Mouse (Mus musculus): Measurements from ENCODE around the gene Neurog2. TPM values are rescaled to one million over a fixed set of nuclear protein-coding genes. Genes with fewer than 3 reads are reported as not detected.
A peak's percentile ranks its signal among the peaks of the same experiment; 100 is the strongest.

Gene Neurog2
- polyA plus RNA-seq, 1 experiment from 2014 or later = 0.26 TPM

DNA sequence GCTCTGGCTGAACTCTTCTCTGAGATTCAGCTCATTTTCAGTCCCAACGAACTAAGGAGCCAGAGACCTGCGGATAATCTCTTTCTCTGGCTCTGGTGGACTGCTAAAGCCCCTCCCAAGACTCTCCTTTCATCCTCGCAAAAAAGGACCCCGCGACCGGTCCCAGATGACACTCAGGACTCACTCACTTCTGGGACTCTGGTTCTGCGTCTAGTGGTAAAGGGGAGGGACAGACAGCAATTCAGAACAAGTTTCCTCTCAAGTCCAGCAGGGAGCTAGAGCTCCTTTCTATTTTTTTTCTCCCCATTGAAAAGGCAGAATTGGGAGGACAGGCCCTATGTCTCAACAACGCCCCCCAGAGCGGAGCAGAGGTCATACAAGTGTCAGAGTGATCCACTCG lies 1.4 kb upstream of the Neurog2 start:
- DNase-seq (ENCODE audit: low spot score) = no peak
- Histone ChIP-seq H3K36me3 (no peaks in the 10 kb centered on the region), H3K4me3 (no peak overlapping the region), H3K9me3 (no peaks in the 10 kb centered on the region), H3K4me1 (peaks cover 34% of the 10 kb centered on the region), H3K27me3 (ENCODE audit: insufficient read depth, poor library complexity, severe bottlenecking) (peaks cover 98% of the 10 kb centered on the region), H3K27ac (no peak overlapping the region)
- 1% methylated on average over 10 of the region's 10 CpGs for WGBS

- no peak for DNase-seq (ENCODE audit: low spot score)
- no peak overlapping the region for H3K27ac ChIP-seq
- H3K9me3 ChIP-seq = no peaks in the 10 kb centered on the region
- no peaks in the 10 kb centered on the region for H3K36me3 ChIP-seq
- H3K27me3 ChIP-seq (ENCODE audit: insufficient read depth, poor library complexity, severe bottlenecking) = peaks cover 98% of the 10 kb centered on the region
- WGBS = under 1% methylated on average over 31 of the region's 32 CpGs
- peak overlapping the region; percentile 61 for H3K4me3 ChIP-seq
- peaks cover 32% of the 10 kb centered on the region for H3K4me1 ChIP-seq
Measured at GRCm38 (mm10) chr3:127632531-127632930, 404 bp upstream of the Neurog2 start.

DNA sequence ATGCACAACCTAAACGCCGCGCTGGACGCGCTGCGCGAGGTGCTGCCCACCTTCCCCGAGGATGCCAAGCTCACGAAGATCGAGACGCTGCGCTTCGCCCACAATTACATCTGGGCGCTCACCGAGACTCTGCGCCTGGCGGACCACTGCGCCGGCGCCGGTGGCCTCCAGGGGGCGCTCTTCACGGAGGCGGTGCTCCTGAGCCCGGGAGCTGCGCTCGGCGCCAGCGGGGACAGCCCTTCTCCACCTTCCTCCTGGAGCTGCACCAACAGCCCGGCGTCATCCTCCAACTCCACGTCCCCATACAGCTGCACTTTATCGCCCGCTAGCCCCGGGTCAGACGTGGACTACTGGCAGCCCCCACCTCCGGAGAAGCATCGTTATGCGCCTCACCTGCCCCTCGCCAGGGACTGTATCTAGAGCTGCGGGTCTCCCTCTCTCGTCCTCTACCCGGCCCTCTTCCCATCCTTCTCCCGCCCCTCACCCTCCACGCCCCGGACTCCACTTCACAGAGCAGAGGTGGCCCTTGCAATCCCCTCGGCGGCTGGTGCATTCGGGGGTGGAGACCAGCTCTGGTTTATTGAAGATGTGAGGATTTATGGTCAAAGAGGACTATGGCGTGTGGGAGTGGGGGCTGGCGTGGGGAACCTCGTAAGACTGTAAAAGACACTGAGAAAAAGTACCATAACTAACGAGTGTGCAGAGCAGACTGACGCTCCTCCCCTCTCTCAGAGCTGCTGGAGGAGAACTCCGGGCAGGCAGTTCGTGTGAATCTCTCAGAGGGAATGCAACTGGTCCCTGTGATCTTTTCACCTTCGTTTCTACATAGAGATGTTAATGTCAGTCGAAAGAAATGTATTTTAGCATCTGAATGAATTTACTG lies 1.4 kb downstream of the Neurog2 start:
- peak; percentile 89 for DNase-seq (ENCODE audit: low spot score)
- under 1% methylated on average over 58 of the region's 58 CpGs for WGBS
- Histone ChIP-seq H3K4me3 (peak overlapping the region; percentile 61), H3K27me3 (ENCODE audit: insufficient read depth, poor library complexity, severe bottlenecking) (peaks cover 99% of the 10 kb centered on the region), H3K36me3 (no peaks in the 10 kb centered on the region), H3K4me1 (peaks cover 25% of the 10 kb centered on the region), H3K9me3 (no peaks in the 10 kb centered on the region), H3K27ac (no peak overlapping the region)

- WGBS = 10% methylated on average over 3 of the region's 3 CpGs
- Histone ChIP-seq H3K4me1 (peaks cover 31% of the 10 kb centered on the region), H3K27ac (no peak overlapping the region), H3K27me3 (ENCODE audit: insufficient read depth, poor library complexity, severe bottlenecking) (peaks cover 99% of the 10 kb centered on the region), H3K36me3 (no peaks in the 10 kb centered on the region), H3K4me3 (no peak overlapping the region), H3K9me3 (no peaks in the 10 kb centered on the region)
- DNase-seq (ENCODE audit: low spot score) = no peak
Measured at GRCm38 (mm10) chr3:127634984-127635349, 2.0 kb downstream of the Neurog2 start.

DNA sequence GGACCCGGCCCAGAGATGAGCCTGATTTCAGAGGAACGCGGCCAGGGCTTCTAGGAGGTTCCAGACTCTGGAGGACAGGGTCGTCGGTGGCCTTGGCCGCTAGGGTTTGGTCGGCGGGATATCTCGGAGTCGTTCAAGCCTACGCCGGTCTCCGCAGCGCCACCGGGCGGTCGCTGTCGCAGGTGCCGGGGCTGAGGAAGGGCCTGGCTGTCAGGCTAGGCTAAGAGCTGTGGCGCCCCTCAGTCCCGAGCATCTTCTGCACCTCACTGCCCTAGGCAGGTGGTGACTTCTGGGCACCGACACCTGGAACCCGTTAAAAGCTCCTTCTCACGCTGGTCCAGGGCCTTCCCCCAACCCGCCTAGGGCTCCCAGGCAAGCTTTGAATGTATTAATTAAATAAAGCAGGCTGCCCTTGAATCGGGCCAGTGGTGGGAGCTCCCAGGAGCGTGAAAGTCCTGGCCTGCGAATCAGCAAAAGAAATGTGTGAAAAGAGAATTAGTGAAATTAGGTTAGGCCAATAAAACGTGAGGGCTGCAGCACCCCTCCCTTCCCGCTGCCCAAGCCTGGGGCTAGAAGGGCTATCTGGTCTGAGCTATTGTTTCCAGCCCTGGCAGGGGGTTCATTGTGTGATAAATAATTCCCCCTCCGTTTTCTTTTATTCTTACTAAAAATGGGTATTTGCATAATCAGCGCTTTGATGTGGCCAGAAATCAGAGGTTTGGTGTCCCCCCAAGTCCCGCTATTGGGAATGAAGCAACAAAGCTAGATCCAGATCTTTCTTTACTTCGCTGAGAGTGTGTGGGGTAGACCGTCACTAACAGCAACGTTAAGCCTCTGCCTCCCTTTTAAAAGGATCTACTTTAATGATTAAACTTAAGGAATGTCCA lies 7.2 kb downstream of the Neurog2 start:
- peak overlapping the region; percentile 44 for H3K4me3 ChIP-seq
- H3K4me1 ChIP-seq = peaks cover 9% of the 10 kb centered on the region
- H3K36me3 ChIP-seq = no peaks in the 10 kb centered on the region
- H3K9me3 ChIP-seq = no peaks in the 10 kb centered on the region
- peaks cover 99% of the 10 kb centered on the region for H3K27me3 ChIP-seq (ENCODE audit: insufficient read depth, poor library complexity, severe bottlenecking)
- DNase-seq (ENCODE audit: low spot score) = peak; percentile 76
- 2% methylated on average over 36 of the region's 36 CpGs for WGBS
- H3K27ac ChIP-seq = no peak overlapping the region

GRCm38 (mm10) chr3:127640762-127641700 lies 8.1 kb downstream of the Neurog2 start:
- H3K9me3 ChIP-seq = no peaks in the 10 kb centered on the region
- DNase-seq (ENCODE audit: low spot score) = no peak
- H3K36me3 ChIP-seq = no peaks in the 10 kb centered on the region
- H3K27ac ChIP-seq = no peak overlapping the region
- H3K27me3 ChIP-seq (ENCODE audit: insufficient read depth, poor library complexity, severe bottlenecking) = peaks cover 99% of the 10 kb centered on the region
- peaks cover 9% of the 10 kb centered on the region for H3K4me1 ChIP-seq
- 2% methylated on average over 37 of the region's 37 CpGs for WGBS
- H3K4me3 ChIP-seq = peak overlapping the region; percentile 44

- WGBS = 17% methylated on average over 5 of the region's 5 CpGs
- Histone ChIP-seq H3K27ac (no peak overlapping the region), H3K9me3 (no peaks in the 10 kb centered on the region), H3K4me1 (peaks cover 9% of the 10 kb centered on the region), H3K4me3 (no peak overlapping the region), H3K36me3 (no peaks in the 10 kb centered on the region), H3K27me3 (ENCODE audit: insufficient read depth, poor library complexity, severe bottlenecking) (peaks cover 99% of the 10 kb centered on the region)
- DNase-seq (ENCODE audit: low spot score) = no peak
Measured at GRCm38 (mm10) chr3:127642211-127642610, 9.3 kb downstream of the Neurog2 start.

GRCm38 (mm10) chr3:127646156-127646825 lies 13.4 kb downstream of the Neurog2 start:
- H3K4me3 ChIP-seq = no peak overlapping the region
- 58% methylated on average over 18 of the region's 18 CpGs for WGBS
- H3K27ac ChIP-seq = no peak overlapping the region
- H3K9me3 ChIP-seq = no peaks in the 10 kb centered on the region
- peaks cover 59% of the 10 kb centered on the region for H3K27me3 ChIP-seq (ENCODE audit: insufficient read depth, poor library complexity, severe bottlenecking)
- no peak for DNase-seq (ENCODE audit: low spot score)
- H3K4me1 ChIP-seq = peaks cover under 1% of the 10 kb centered on the region; the same call in 1 of the 2 replicates
- H3K36me3 ChIP-seq = no peaks in the 10 kb centered on the region

GRCm38 (mm10) chr3:127651742-127652653 lies 19.1 kb downstream of the Neurog2 start:
- DNase-seq (ENCODE audit: low spot score) = no peak
- no peaks in the 10 kb centered on the region for H3K4me1 ChIP-seq
- no peak overlapping the region for H3K4me3 ChIP-seq
- WGBS = 59% methylated on average over 7 of the region's 7 CpGs
- no peak overlapping the region for H3K27ac ChIP-seq
- H3K9me3 ChIP-seq = no peaks in the 10 kb centered on the region
- no peaks in the 10 kb centered on the region for H3K36me3 ChIP-seq
- H3K27me3 ChIP-seq (ENCODE audit: insufficient read depth, poor library complexity, severe bottlenecking) = peaks cover 10% of the 10 kb centered on the region

- Histone ChIP-seq H3K27me3 (ENCODE audit: insufficient read depth, poor library complexity, severe bottlenecking) (no peaks in the 10 kb centered on the region), H3K9me3 (no peaks in the 10 kb centered on the region), H3K27ac (no peak overlapping the region), H3K4me1 (no peaks in the 10 kb centered on the region), H3K36me3 (no peaks in the 10 kb centered on the region), H3K4me3 (no peak overlapping the region)
- DNase-seq (ENCODE audit: low spot score) = no peak
- WGBS = 73% methylated on average over 7 of the region's 7 CpGs
Measured at GRCm38 (mm10) chr3:127660712-127661111, 27.8 kb downstream of the Neurog2 start.
